Mouse (Mus musculus) cerebellum, adult 11 months (tissue): ENCODE data around the gene Adat3.
A peak's percentile ranks its signal among the peaks of the same experiment; 100 is the strongest.

Source experiments
- DNase-seq: peaks from one replicate; pipeline ENCODE4 v3.0.0; 2022

Gene Adat3

GRCm38 (mm10) chr10:80602698-80603325 lies at the start of gene Adat3, which contains the start of gene Scamp4:
TSS of gene Adat3 (plus strand) at chr10:80602880.
TSS of gene Scamp4 (plus strand) at chr10:80602872.
- DNase-seq: peak; percentile 93

- no peak for DNase-seq
These were observed 49.1 kb upstream of the Adat3 start for GRCm38 (mm10) chr10:80553575-80553974.

GRCm38 (mm10) chr10:80553997-80554396 lies 48.7 kb upstream of the Adat3 start:
- DNase-seq: no peak

GRCm38 (mm10) chr10:80557346-80557965 lies 45.2 kb upstream of the Adat3 start:
- DNase-seq: peak; percentile 71

- no peak for DNase-seq
These were observed 43.2 kb upstream of the Adat3 start for GRCm38 (mm10) chr10:80559431-80559830.

- DNase-seq: no peak
These were observed 42.1 kb upstream of the Adat3 start for GRCm38 (mm10) chr10:80560621-80561020.

GRCm38 (mm10) chr10:80561116-80561944 lies 41.4 kb upstream of the Adat3 start, which contains the start of gene Rexo1:
TSS of gene Rexo1 (minus strand) at chr10:80561560.
- peak; percentile 90 for DNase-seq

GRCm38 (mm10) chr10:80566375-80567092 lies 36.1 kb upstream of the Adat3 start:
- DNase-seq: peak; percentile 86

GRCm38 (mm10) chr10:80568876-80569275 lies 33.8 kb upstream of the Adat3 start:
- DNase-seq: no peak

- DNase-seq: no peak
These were observed 33.0 kb upstream of the Adat3 start for GRCm38 (mm10) chr10:80569664-80570066.

- no peak for DNase-seq
These were observed 32.3 kb upstream of the Adat3 start for GRCm38 (mm10) chr10:80570419-80570818.

- no peak for DNase-seq
These were observed 31.5 kb upstream of the Adat3 start for GRCm38 (mm10) chr10:80570871-80571836.

- no peak for DNase-seq
These were observed 30.2 kb upstream of the Adat3 start for GRCm38 (mm10) chr10:80572477-80572876.

GRCm38 (mm10) chr10:80573944-80574343 lies 28.7 kb upstream of the Adat3 start:
- no peak for DNase-seq

GRCm38 (mm10) chr10:80574896-80575295 lies 27.8 kb upstream of the Adat3 start:
- no peak for DNase-seq

- DNase-seq: no peak
These were observed 26.8 kb upstream of the Adat3 start for GRCm38 (mm10) chr10:80575925-80576324.

- DNase-seq: peak; percentile 70
These were observed 26.1 kb upstream of the Adat3 start for GRCm38 (mm10) chr10:80576351-80577194.

- peak; percentile 90 for DNase-seq
These were observed 25.2 kb upstream of the Adat3 start, which contains the start of gene Klf16 for GRCm38 (mm10) chr10:80577195-80578130. TSS of gene Klf16 (minus strand) at chr10:80577321.

GRCm38 (mm10) chr10:80578131-80578750 lies 24.4 kb upstream of the Adat3 start:
- peak; percentile 73 for DNase-seq
